Mouse (Mus musculus): Measurements from ENCODE around the gene Tnr. TPM values are rescaled to one million over a fixed set of nuclear protein-coding genes. Genes with fewer than 3 reads are reported as not detected.

The Tnr gene
- total and polyA plus RNA-seq, 3 experiments, result not detected

GRCm38 (mm10) chr1:159537541-159537940, 14.0 kb downstream of the Tnr start:
- in situ Hi-C loops (cut with MboI; ENCODE audit: low pct_ligation_motif_present, low pct_unique_long_range_greater_than_20kb, low sequenced_read_pairs) (no loop called here), dilution Hi-C loops (cut with MboI; ENCODE audit: extremely low pct_ligation_motif_present, extremely low pct_unique_long_range_greater_than_20kb, low sequenced_read_pairs) (no loop called here)
- no peak for DNase-seq (ENCODE audit: extremely low read depth)
- Histone ChIP-seq H3K27ac (ENCODE audit: insufficient read depth, low read depth) (no peak overlapping the region), H3K79me2 (replicated peaks; ENCODE audit: control insufficient read depth, extremely low read depth, insufficient read depth, poor library complexity, severe bottlenecking) (no peaks in the 10 kb centered on the region), H3K4me2 (ENCODE audit: insufficient read depth, low read depth, poor library complexity, severe bottlenecking) (no peak overlapping the region), H3K9me3 (replicated peaks; ENCODE audit: low read length) (no peaks in the 10 kb centered on the region), H3K4me1 (ENCODE audit: control insufficient read depth in 1 of 2, insufficient read depth in 2 of 2) (no peaks in the 10 kb centered on the region), H3K27me3 (replicated peaks) (peaks cover 90% of the 10 kb centered on the region), H3K4me3 (replicated peaks in 1 of 3; ENCODE audit: low read depth in 2 of 3, low read length in 2 of 3, poor library complexity in 1 of 3) (no peak overlapping the region), H3K36me3 (replicated peaks in 1 of 2; ENCODE audit: control insufficient read depth in 1 of 2, insufficient read depth in 1 of 2, low read length in 1 of 2) (no peaks in the 10 kb centered on the region), H3K9ac (ENCODE audit: insufficient read depth, low read depth) (no peak overlapping the region)
- TF ChIP-seq MAFK (IDR thresholded peaks at IDR 0.05; ENCODE audit: insufficient replicate concordance, low read length) (no peak), CHD1 (IDR thresholded peaks at IDR 0.05; ENCODE audit: low read depth, low read length) (no peak), POLR2A (IDR thresholded peaks at IDR 0.05; ENCODE audit: low read depth, low read length) (no peak), JUND (conservative IDR thresholded peaks at IDR 0.05; ENCODE audit: low read depth, low read length) (no peak), USF2 (conservative IDR thresholded peaks at IDR 0.05; ENCODE audit: low read depth, low read length) (no peak), USF1 (IDR thresholded peaks at IDR 0.05; ENCODE audit: low read depth, low read length) (no peak), NRF1 (IDR thresholded peaks at IDR 0.05; ENCODE audit: low read depth, low read length) (no peak), MAZ (IDR thresholded peaks at IDR 0.05; ENCODE audit: low read depth, low read length) (no peak), TBP (conservative IDR thresholded peaks at IDR 0.05; ENCODE audit: low read depth, low read length) (no peak)

GRCm38 (mm10) chr1:159538076-159538475, 14.5 kb downstream of the Tnr start:
- dilution Hi-C loops (cut with MboI; ENCODE audit: extremely low pct_ligation_motif_present, extremely low pct_unique_long_range_greater_than_20kb, low sequenced_read_pairs) (no loop called here), in situ Hi-C loops (cut with MboI; ENCODE audit: low pct_ligation_motif_present, low pct_unique_long_range_greater_than_20kb, low sequenced_read_pairs) (no loop called here)
- H3K27ac ChIP-seq (ENCODE audit: insufficient read depth, low read depth), result no peak overlapping the region
- TF ChIP-seq TBP (conservative IDR thresholded peaks at IDR 0.05; ENCODE audit: low read depth, low read length) (no peak), KAT2A (IDR thresholded peaks at IDR 0.05; ENCODE audit: insufficient replicate concordance, low read length) (no peak), ZNF384 (IDR thresholded peaks at IDR 0.05; ENCODE audit: low read depth, low read length) (no peak), ZC3H11A (IDR thresholded peaks at IDR 0.05; ENCODE audit: low read depth, low read length) (no peak), UBTF (IDR thresholded peaks at IDR 0.05; ENCODE audit: low read depth, low read length) (no peak), GABPA (IDR thresholded peaks at IDR 0.05; ENCODE audit: insufficient replicate concordance, low read depth, low read length) (no peak), MXI1 (IDR thresholded peaks at IDR 0.05; ENCODE audit: low read depth, low read length) (no peak), CHD2 (IDR thresholded peaks at IDR 0.05; ENCODE audit: low read length) (no peak), EP300 (IDR thresholded peaks at IDR 0.05; ENCODE audit: low read length) (no peak), RCOR1 (conservative IDR thresholded peaks at IDR 0.05; ENCODE audit: low read depth, low read length) (no peak), MAFK (IDR thresholded peaks at IDR 0.05; ENCODE audit: insufficient replicate concordance, low read length) (no peak), CTCF (conservative IDR thresholded peaks at IDR 0.05 in 1 of 2, IDR thresholded peaks at IDR 0.05 in 1 of 2; ENCODE audit: low read depth in 2 of 2, low read length in 2 of 2) (no peak), IRF4 (IDR thresholded peaks at IDR 0.05; ENCODE audit: low read depth, low read length) (no peak), HCFC1 (IDR thresholded peaks at IDR 0.05; ENCODE audit: low read depth, low read length) (no peak), USF2 (conservative IDR thresholded peaks at IDR 0.05; ENCODE audit: low read depth, low read length) (no peak), PAX5 (IDR thresholded peaks at IDR 0.05; ENCODE audit: low read length) (no peak), RAD21 (IDR thresholded peaks at IDR 0.05; ENCODE audit: low read depth, low read length) (no peak)
- H3K4me1 ChIP-seq (ENCODE audit: control insufficient read depth in 1 of 2, insufficient read depth in 2 of 2), result no peaks in the 10 kb centered on the region
- H3K36me3 ChIP-seq (replicated peaks in 1 of 2; ENCODE audit: control insufficient read depth in 1 of 2, insufficient read depth in 1 of 2, low read length in 1 of 2), result no peaks in the 10 kb centered on the region
- no peak overlapping the region for H3K9ac ChIP-seq (ENCODE audit: insufficient read depth, low read depth)
- H3K4me3 ChIP-seq (replicated peaks in 1 of 3; ENCODE audit: low read depth in 2 of 3, low read length in 2 of 3, poor library complexity in 1 of 3), result no peak overlapping the region
- H3K4me2 ChIP-seq (ENCODE audit: insufficient read depth, low read depth, poor library complexity, severe bottlenecking), result no peak overlapping the region
- no peaks in the 10 kb centered on the region for H3K9me3 ChIP-seq (replicated peaks; ENCODE audit: low read length)
- no peaks in the 10 kb centered on the region for H3K79me2 ChIP-seq (replicated peaks; ENCODE audit: control insufficient read depth, extremely low read depth, insufficient read depth, poor library complexity, severe bottlenecking)
- peaks cover 85% of the 10 kb centered on the region for H3K27me3 ChIP-seq (replicated peaks)
- DNase-seq (ENCODE audit: extremely low read depth), result no peak

Data from CH12.LX (cell line).